Mouse (Mus musculus): Measurements from ENCODE around the gene Bmpr1a. TPM values are rescaled to one million over a fixed set of nuclear protein-coding genes. Genes with fewer than 3 reads are reported as not detected.

Bmpr1a gene
- polyA plus RNA-seq, 1 experiment from 2014 or later: 35.8 TPM

GRCm38 (mm10) chr14:34377121-34377520 is 126.0 kb downstream of the Bmpr1a start:
- peak overlapping the region; percentile 57 for H3K27ac ChIP-seq
- H3K9me3 ChIP-seq (replicated peaks; ENCODE audit: low read length): no peaks in the 10 kb centered on the region
- no peaks in the 10 kb centered on the region for H3K36me3 ChIP-seq (ENCODE audit: insufficient read depth, low read length)
- 0 out of 2 replicates have a peak overlapping the region, but pooled peaks have one; percentile 4 for H3K9ac ChIP-seq (ENCODE audit: low read depth, low read length)
- 57% methylated on average over 4 of the region's 4 CpGs for WGBS
- H3K4me1 ChIP-seq (replicated peaks; ENCODE audit: insufficient read depth, low read length): peaks cover 11% of the 10 kb centered on the region
- no peaks in the 10 kb centered on the region for H3K27me3 ChIP-seq (ENCODE audit: insufficient read depth, low read length)
- ATAC-seq (replicated peaks; ENCODE audit: low FRiP score, low read depth) (no peak), DNase-seq (ENCODE audit: low spot score) (no peak)
- no peak overlapping the region for H3K4me3 ChIP-seq (replicated peaks; ENCODE audit: low read depth, low read length)
- H3K4me2 ChIP-seq (ENCODE audit: low read length): peak overlapping the region; percentile 49
- no peak for TF ChIP-seq CTCF (IDR thresholded peaks at IDR 0.05; ENCODE audit: low read depth)

- H3K9ac ChIP-seq (ENCODE audit: low read depth, low read length): peak overlapping the region; percentile 27; the same call in 1 of the 2 replicates
- peak overlapping the region; percentile 21 for H3K4me3 ChIP-seq (replicated peaks; ENCODE audit: low read depth, low read length)
- H3K27me3 ChIP-seq (ENCODE audit: insufficient read depth, low read length): no peaks in the 10 kb centered on the region
- no peaks in the 10 kb centered on the region for H3K36me3 ChIP-seq (ENCODE audit: insufficient read depth, low read length)
- TF ChIP-seq CTCF (IDR thresholded peaks at IDR 0.05; ENCODE audit: low read depth): peak; percentile 28; the same call in 1 of the 2 replicates
- 83% methylated on average over 5 of the region's 5 CpGs for WGBS
- peak overlapping the region; percentile 49 for H3K4me2 ChIP-seq (ENCODE audit: low read length)
- ATAC-seq (replicated peaks; ENCODE audit: low FRiP score, low read depth) (no peak), DNase-seq (ENCODE audit: low spot score) (no peak)
- peaks cover 11% of the 10 kb centered on the region for H3K4me1 ChIP-seq (replicated peaks; ENCODE audit: insufficient read depth, low read length)
- peak overlapping the region; percentile 25; the same call in 1 of the 2 replicates for H3K27ac ChIP-seq
- H3K9me3 ChIP-seq (replicated peaks; ENCODE audit: low read length): no peaks in the 10 kb centered on the region
Observed at GRCm38 (mm10) chr14:34375941-34376340, 127.2 kb downstream of the Bmpr1a start.

GRCm38 (mm10) chr14:34375415-34375904 is 127.7 kb downstream of the Bmpr1a start, which contains the start of gene Mmrn2:
Mmrn2 (plus strand) TSS chr14:34375465.
- Histone ChIP-seq H3K4me2 (ENCODE audit: low read length) (peak within 1 kb of the TSS; percentile 49), H3K4me1 (replicated peaks; ENCODE audit: insufficient read depth, low read length) (peaks cover 11% of the 10 kb centered on the region), H3K9ac (ENCODE audit: low read depth, low read length) (peak within 1 kb of the TSS; percentile 35; the same call in 1 of the 2 replicates), H3K9me3 (replicated peaks; ENCODE audit: low read length) (no peaks in the 10 kb centered on the region), H3K27me3 (ENCODE audit: insufficient read depth, low read length) (no peaks in the 10 kb centered on the region), H3K27ac (peak within 1 kb of the TSS; percentile 57; the same call in 1 of the 2 replicates), H3K4me3 (replicated peaks; ENCODE audit: low read depth, low read length) (peak within 1 kb of the TSS; percentile 21), H3K36me3 (ENCODE audit: insufficient read depth, low read length) (no peaks in the 10 kb centered on the region)
- TF ChIP-seq CTCF (IDR thresholded peaks at IDR 0.05; ENCODE audit: low read depth): no peak
- DNase-seq (ENCODE audit: low spot score): no peak
- WGBS: 60% methylated on average over 13 of the region's 13 CpGs
- ATAC-seq (replicated peaks; ENCODE audit: low FRiP score, low read depth): no peak

- DNase-seq (ENCODE audit: low spot score) (peak; percentile 27), ATAC-seq (replicated peaks; ENCODE audit: low FRiP score, low read depth) (no peak)
- no peaks in the 10 kb centered on the region for H3K9me3 ChIP-seq (replicated peaks; ENCODE audit: low read length)
- no peak for TF ChIP-seq CTCF (IDR thresholded peaks at IDR 0.05; ENCODE audit: low read depth)
- H3K27ac ChIP-seq: peak within 1 kb of the TSS; percentile 25; the same call in 1 of the 2 replicates
- H3K9ac ChIP-seq (ENCODE audit: low read depth, low read length): 0 out of 2 replicates have a peak within 1 kb of the TSS, but pooled peaks have one; percentile 35
- peaks cover 11% of the 10 kb centered on the region for H3K4me1 ChIP-seq (replicated peaks; ENCODE audit: insufficient read depth, low read length)
- H3K27me3 ChIP-seq (ENCODE audit: insufficient read depth, low read length): no peaks in the 10 kb centered on the region
- peak within 1 kb of the TSS; percentile 21 for H3K4me3 ChIP-seq (replicated peaks; ENCODE audit: low read depth, low read length)
- 33% methylated on average over 10 of the region's 10 CpGs for WGBS
- no peaks in the 10 kb centered on the region for H3K36me3 ChIP-seq (ENCODE audit: insufficient read depth, low read length)
- peak within 1 kb of the TSS; percentile 49 for H3K4me2 ChIP-seq (ENCODE audit: low read length)
Observed at GRCm38 (mm10) chr14:34374577-34374976, 128.6 kb downstream of the Bmpr1a start, which contains the start of gene Sncg. Sncg (minus strand) TSS chr14:34374789.

GRCm38 (mm10) chr14:34373581-34373980 is 129.6 kb downstream of the Bmpr1a start:
- H3K4me1 ChIP-seq (replicated peaks; ENCODE audit: insufficient read depth, low read length): peaks cover 8% of the 10 kb centered on the region
- H3K9me3 ChIP-seq (replicated peaks; ENCODE audit: low read length): no peaks in the 10 kb centered on the region
- no peak overlapping the region for H3K4me2 ChIP-seq (ENCODE audit: low read length)
- H3K27ac ChIP-seq: no peak overlapping the region
- H3K4me3 ChIP-seq (replicated peaks; ENCODE audit: low read depth, low read length): no peak overlapping the region
- no peak for TF ChIP-seq CTCF (IDR thresholded peaks at IDR 0.05; ENCODE audit: low read depth)
- ATAC-seq (replicated peaks; ENCODE audit: low FRiP score, low read depth) (no peak), DNase-seq (ENCODE audit: low spot score) (no peak)
- H3K36me3 ChIP-seq (ENCODE audit: insufficient read depth, low read length): no peaks in the 10 kb centered on the region
- 84% methylated on average over 6 of the region's 6 CpGs for WGBS
- no peak overlapping the region for H3K9ac ChIP-seq (ENCODE audit: low read depth, low read length)
- H3K27me3 ChIP-seq (ENCODE audit: insufficient read depth, low read length): no peaks in the 10 kb centered on the region

- WGBS: 86% methylated on average over 6 of the region's 6 CpGs
- H3K4me3 ChIP-seq (replicated peaks; ENCODE audit: low read depth, low read length): no peak overlapping the region
- TF ChIP-seq CTCF (IDR thresholded peaks at IDR 0.05; ENCODE audit: low read depth): peak; percentile 88
- H3K27ac ChIP-seq: no peak overlapping the region
- no peak overlapping the region for H3K4me2 ChIP-seq (ENCODE audit: low read length)
- H3K27me3 ChIP-seq (ENCODE audit: insufficient read depth, low read length): no peaks in the 10 kb centered on the region
- peaks cover 8% of the 10 kb centered on the region for H3K4me1 ChIP-seq (replicated peaks; ENCODE audit: insufficient read depth, low read length)
- DNase-seq (ENCODE audit: low spot score): peak; percentile 68
- H3K9me3 ChIP-seq (replicated peaks; ENCODE audit: low read length): no peaks in the 10 kb centered on the region
- no peaks in the 10 kb centered on the region for H3K36me3 ChIP-seq (ENCODE audit: insufficient read depth, low read length)
- 0 out of 2 replicates have a peak, but pooled peaks have one; percentile 30 for ATAC-seq (replicated peaks; ENCODE audit: low FRiP score, low read depth)
- H3K9ac ChIP-seq (ENCODE audit: low read depth, low read length): no peak overlapping the region
Observed at GRCm38 (mm10) chr14:34372646-34373045, 130.5 kb downstream of the Bmpr1a start.
